Mouse (Mus musculus) olfactory bulb, adult 2 months (tissue): ENCODE data around the gene H2al1a.

ENCODE experiments used
- CTCF ChIP-seq: fragments of 200-500 bp; IDR thresholded peaks from 2 replicates; pipeline ENCODE4 v1.5.1; 2012; ENCODE audit warnings: low read depth, mild to moderate bottlenecking, low read length, moderate library complexity; ENCODE audit not compliant: insufficient read depth
- POLR2A ChIP-seq: fragments of 200-500 bp; IDR thresholded peaks from 2 replicates; pipeline ENCODE4 v1.6.1; 2012; ENCODE audit warnings: mild to moderate bottlenecking, low read depth, low read length, moderate library complexity; ENCODE audit not compliant: insufficient read depth

- TF ChIP-seq CTCF (no peak), POLR2A (no peak)
These were observed 25.9 kb upstream of the H2al1a start for GRCm38 (mm10) chrX:11273190-11273589.
